In genomic region chr7:113419070-113419782, GRCm38 (mm10) we compare ENCODE assay signal across 10 mouse cellular contexts. TPM values are rescaled to one million over a fixed set of nuclear protein-coding genes. Genes with fewer than 3 reads are reported as not detected.
A peak's percentile ranks its signal among the peaks of the same experiment; 100 is the strongest.
DNase-seq lines count a peak whose midpoint lies in the region; ATAC-seq lines count a peak whose summit lies in the region.
"Had no signal": no experiment of that assay in that cellular context is flagged by ENCODE, and none has a peak within 500 bp of the region (broad histone marks: within the 10 kb centered on the region; RNA-seq: fewer than 3 reads in every experiment).

No protein-coding gene starts in this region.

- H3K9me3 ChIP-seq in stomach, embryonic 14.5 days (ENCODE audit: control insufficient read depth, low read depth, low read length), result no peaks in the 10 kb centered on the region
- no peaks in the 10 kb centered on the region for H3K9me3 ChIP-seq in forebrain, embryonic 14.5 days (replicated peaks; ENCODE audit: control insufficient read depth, low read length)
- no peaks in the 10 kb centered on the region for H3K9me3 ChIP-seq in limb, embryonic 10.5 days (replicated peaks)
- no peaks in the 10 kb centered on the region for H3K9me3 ChIP-seq in hindbrain, embryonic 12.5 days (replicated peaks)

- H3K27ac ChIP-seq in stomach, embryonic 14.5 days (ENCODE audit: low read length), result no peak overlapping the region
- H3K27ac ChIP-seq in forebrain, embryonic 14.5 days (ENCODE audit: low read depth, low read length), result no peak overlapping the region
- H3K27ac ChIP-seq in limb, embryonic 10.5 days, result no peak overlapping the region
- no peak overlapping the region for H3K27ac ChIP-seq in hindbrain, embryonic 12.5 days

- H3K4me3 ChIP-seq in stomach, embryonic 14.5 days (ENCODE audit: low read depth, low read length), result no peak overlapping the region
- no peak overlapping the region for H3K4me3 ChIP-seq in forebrain, embryonic 14.5 days (ENCODE audit: low read depth, low read length)
- no peak overlapping the region for H3K4me3 ChIP-seq in limb, embryonic 10.5 days
- H3K4me3 ChIP-seq in hindbrain, embryonic 12.5 days, result no peak overlapping the region

- H3K4me2 ChIP-seq in stomach, embryonic 14.5 days (replicated peaks; ENCODE audit: low read depth, low read length), result no peak overlapping the region
- no peak overlapping the region for H3K4me2 ChIP-seq in forebrain, embryonic 14.5 days (ENCODE audit: low read length)
- H3K4me2 ChIP-seq in hindbrain, embryonic 12.5 days (replicated peaks), result no peak overlapping the region

- no peaks in the 10 kb centered on the region for H3K4me1 ChIP-seq in stomach, embryonic 14.5 days (ENCODE audit: control insufficient read depth, insufficient read depth, low read length)
- H3K4me1 ChIP-seq in forebrain, embryonic 14.5 days (ENCODE audit: control insufficient read depth, insufficient read depth, low read length), result no peaks in the 10 kb centered on the region
- H3K4me1 ChIP-seq in limb, embryonic 10.5 days, result no peaks in the 10 kb centered on the region
- no peaks in the 10 kb centered on the region for H3K4me1 ChIP-seq in hindbrain, embryonic 12.5 days

- WGBS in stomach, embryonic 14.5 days, result 15% methylated on average over 4 of the region's 4 CpGs
- 49% methylated on average over 4 of the region's 4 CpGs for WGBS in forebrain, embryonic 14.5 days
- 39% methylated on average over 4 of the region's 4 CpGs for WGBS in limb, embryonic 10.5 days
- 50% methylated on average over 4 of the region's 4 CpGs for WGBS in hindbrain, embryonic 12.5 days

- peak; percentile 56; the same call in 1 of the 2 replicates for ATAC-seq in erythroblast, adult 5-6 weeks (replicated peaks; ENCODE audit: low FRiP score, poor library complexity, severe bottlenecking)
- peak; percentile 84 for ATAC-seq in stomach, embryonic 14.5 days (ENCODE audit: insufficient number of reproducible peaks, insufficient read depth, low FRiP score, low read depth)
- ATAC-seq in forebrain, embryonic 14.5 days, result no peak
- ATAC-seq in hindbrain, embryonic 12.5 days (ENCODE audit: low FRiP score), result no peak

- no peaks in the 10 kb centered on the region for H3K27me3 ChIP-seq in stomach, embryonic 14.5 days (ENCODE audit: control insufficient read depth, insufficient read depth, low read length)
- no peaks in the 10 kb centered on the region for H3K27me3 ChIP-seq in forebrain, embryonic 14.5 days (replicated peaks; ENCODE audit: control insufficient read depth, insufficient read depth, low read length)
- no peaks in the 10 kb centered on the region for H3K27me3 ChIP-seq in limb, embryonic 10.5 days (ENCODE audit: low read depth, poor library complexity, severe bottlenecking)
- H3K27me3 ChIP-seq in hindbrain, embryonic 12.5 days, result no peaks in the 10 kb centered on the region

- H3K36me3 ChIP-seq in stomach, embryonic 14.5 days (ENCODE audit: control insufficient read depth, insufficient read depth, low read length), result no peaks in the 10 kb centered on the region
- no peaks in the 10 kb centered on the region for H3K36me3 ChIP-seq in forebrain, embryonic 14.5 days (ENCODE audit: control insufficient read depth, insufficient read depth, low read length)
- H3K36me3 ChIP-seq in limb, embryonic 10.5 days, result no peaks in the 10 kb centered on the region
- H3K36me3 ChIP-seq in hindbrain, embryonic 12.5 days, result no peaks in the 10 kb centered on the region

- H3K9ac ChIP-seq in stomach, embryonic 14.5 days (replicated peaks; ENCODE audit: low read depth, low read length), result no peak overlapping the region
- H3K9ac ChIP-seq in forebrain, embryonic 14.5 days (ENCODE audit: low read length), result no peak overlapping the region
- H3K9ac ChIP-seq in hindbrain, embryonic 12.5 days, result no peak overlapping the region

- DNase-seq in retina, postnatal 1 day, result peak; percentile 4
- no peak for DNase-seq in retina, embryonic 14.5 days (ENCODE audit: low spot score)
- DNase-seq in kidney, postnatal 10 days, result peak; percentile 16
- DNase-seq in forebrain, embryonic 14.5 days (ENCODE audit: low spot score), result no peak
- no peak for DNase-seq in limb, embryonic 10.5 days (ENCODE audit: low spot score)

RNA-seq across cellular contexts. Expression of gene Pth, which starts 30.9 kb away (rescaled TPM):
- total RNA-seq in erythroblast, adult 5-6 weeks (2015; ENCODE audit: low replicate concordance), result not detected in 2 replicates
- not detected in 2 replicates for total RNA-seq in erythroblast, adult 5-6 weeks (2017; ENCODE audit: low replicate concordance)
- not detected in 2 replicates for polyA plus RNA-seq in stomach, embryonic 14.5 days (2014; fragmentation: Nextera tagmentation; extraction: Ambion mirVana)
- not detected in 2 replicates for polyA plus RNA-seq in forebrain, embryonic 14.5 days (2014; fragmentation: Nextera tagmentation; extraction: Ambion mirVana)
- not detected in 2 replicates for polyA plus RNA-seq in limb, embryonic 10.5 days (2016; fragmentation: Nextera tagmentation; extraction: Ambion mirVana)
- not detected in 2 replicates for polyA plus RNA-seq in hindbrain, embryonic 12.5 days (2016; fragmentation: Nextera tagmentation; extraction: Ambion mirVana)
- total RNA-seq: layer of hippocampus, adult 18-20 months had no signal
- polyA plus RNA-seq: spleen, adult 2 months had no signal

RNA-seq across cellular contexts. Expression of gene Btbd10, which starts 50.0 kb away (rescaled TPM):
- 9.2 and 10.2 TPM in 2 replicates for total RNA-seq in erythroblast, adult 5-6 weeks (2015; ENCODE audit: low replicate concordance)
- total RNA-seq in erythroblast, adult 5-6 weeks (2017; ENCODE audit: low replicate concordance), result 10.6 and 11.5 TPM in 2 replicates
- 24.5 and 30.9 TPM in 2 replicates for polyA plus RNA-seq in stomach, embryonic 14.5 days (2014; fragmentation: Nextera tagmentation; extraction: Ambion mirVana)
- 65.6 and 79.1 TPM in 2 replicates for polyA plus RNA-seq in forebrain, embryonic 14.5 days (2014; fragmentation: Nextera tagmentation; extraction: Ambion mirVana)
- polyA plus RNA-seq in limb, embryonic 10.5 days (2016; fragmentation: Nextera tagmentation; extraction: Ambion mirVana), result 17.0 and 21.8 TPM in 2 replicates
- 42.8 and 45.4 TPM in 2 replicates for polyA plus RNA-seq in hindbrain, embryonic 12.5 days (2016; fragmentation: Nextera tagmentation; extraction: Ambion mirVana)

Comparison
In these comparisons a context has a peak if more than half of its experiments do, and no peak if none do; other contexts are left out.
1. DNase-seq: peak in retina, postnatal 1 day (single experiment) and kidney, postnatal 10 days (single experiment); none in retina, embryonic 14.5 days (single experiment), forebrain, embryonic 14.5 days (single experiment) and limb, embryonic 10.5 days (single experiment).
2. ATAC-seq: peak in erythroblast, adult 5-6 weeks (single experiment) and stomach, embryonic 14.5 days (single experiment); none in forebrain, embryonic 14.5 days (single experiment) and hindbrain, embryonic 12.5 days (single experiment).